Mouse (Mus musculus) liver, embryonic 14.5 days (tissue): ENCODE measurements around the gene Grb14. TPM values are rescaled to one million over a fixed set of nuclear protein-coding genes. Genes with fewer than 3 reads are reported as not detected.

Source experiments
- ATAC-seq: fragments of 200-750 bp; cut with Nextera tagmentation; 2 replicates; pipeline ENCODE4 v1.8.0; 2017; ENCODE audit warnings: moderate number of reproducible peaks, mild to moderate bottlenecking, moderate library complexity; ENCODE audit not compliant: insufficient read depth
- DNase-seq, 3 experiments: peaks; one replicate each; pipeline ENCODE4 v3.0.0-alpha.2; 2012 to 2013; ENCODE audit warnings: low read depth in 3 of 3, low spot score in 3 of 3
- H3K27ac ChIP-seq: fragments of 300-500 bp; sonication (generic); 2 replicates; pipeline ENCODE4 v1.5.1; 2014; ENCODE audit warnings: moderate library complexity, mild to moderate bottlenecking, control low read depth, inconsistent platforms
- H3K27me3 ChIP-seq: fragments of 300-500 bp; sonication (generic); 2 replicates; pipeline ENCODE4 v1.6.1; 2014; ENCODE audit warnings: mild to moderate bottlenecking, low read length, moderate library complexity; ENCODE audit not compliant: control insufficient read depth, insufficient read depth
- H3K36me3 ChIP-seq: fragments of 300-500 bp; sonication (generic); replicated peaks from 2 replicates; pipeline ENCODE4 v1.6.1; 2014; ENCODE audit warnings: low read depth; ENCODE audit not compliant: control insufficient read depth, insufficient read depth
- H3K4me1 ChIP-seq, 2 experiments: fragments of 200-500 bp in 1 of 2; fragments of 300-500 bp in 1 of 2; sonication (generic) in 1 of 2; replicated peaks; 2 replicates each; pipeline ENCODE4 v1.6.1; 2012 to 2014; ENCODE audit warnings: antibody characterized with exemption in 1 of 2, inconsistent platforms in 1 of 2, low read length in 1 of 2; ENCODE audit not compliant: control insufficient read depth in 2 of 2, insufficient read depth in 2 of 2
- H3K4me2 ChIP-seq: fragments of 300-500 bp; sonication (generic); 2 replicates; pipeline ENCODE4 v1.6.1; 2014; ENCODE audit warnings: low read depth, mild to moderate bottlenecking, control low read depth, moderate library complexity
- H3K4me3 ChIP-seq, 2 experiments: fragments of 200-500 bp in 1 of 2; fragments of 300-500 bp in 1 of 2; sonication (generic) in 1 of 2; 2 replicates each; pipeline ENCODE4 v1.5.1; 2012 to 2014; ENCODE audit warnings: low read depth in 2 of 2, low read length in 2 of 2, mild to moderate bottlenecking in 2 of 2, control low read depth in 1 of 2, inconsistent platforms in 1 of 2, moderate library complexity in 1 of 2; ENCODE audit not compliant: insufficient read depth in 1 of 2
- H3K9ac ChIP-seq: fragments of 300-500 bp; sonication (generic); replicated peaks from 2 replicates; pipeline ENCODE4 v1.6.1; 2014; ENCODE audit warnings: mild to moderate bottlenecking, control low read depth, moderate library complexity
- H3K9me3 ChIP-seq: fragments of 300-500 bp; sonication (generic); 2 replicates; pipeline ENCODE4 v1.6.1; 2016; ENCODE audit warnings: low read length, mixed read lengths; ENCODE audit not compliant: control insufficient read depth
- CTCF ChIP-seq: IDR thresholded peaks from 2 replicates; pipeline ENCODE4 v1.5.1; 2016; ENCODE audit warnings: antibody characterized with exemption, low read depth, control low read depth
- EP300 ChIP-seq: IDR thresholded peaks from 2 replicates; pipeline ENCODE4 v1.6.1; 2016; ENCODE audit warnings: antibody characterized with exemption, low read depth
- WGBS: fragments of 180-500 bp; shearing (Covaris S2); extraction: QIAGEN DNeasy Blood & Tissue Kit; methylation state at CpG from one replicate; pipeline ENCODE4 v1.1.7; 2014; ENCODE audit not compliant: insufficient replicate concordance; 5-methylcytosine and 5-hydroxymethylcytosine counted together
- polyA plus RNA-seq, 2 experiments: library from polyadenylated mRNA; depleted of rRNA in 1 of 2; stranded (reverse) in 1 of 2; unstranded in 1 of 2; fragments of >200 nt; fragmentation: Nextera tagmentation in 1 of 2; extraction: Ambion mirVana in 1 of 2; gene quantifications; 2 replicates each; pipeline versions ENCODE4 v1.2.1 to v1.2.3; 2012 to 2014

Gene Grb14
- polyA plus RNA-seq, 2 experiments, result 2.4 to 6.7 TPM

DNA sequence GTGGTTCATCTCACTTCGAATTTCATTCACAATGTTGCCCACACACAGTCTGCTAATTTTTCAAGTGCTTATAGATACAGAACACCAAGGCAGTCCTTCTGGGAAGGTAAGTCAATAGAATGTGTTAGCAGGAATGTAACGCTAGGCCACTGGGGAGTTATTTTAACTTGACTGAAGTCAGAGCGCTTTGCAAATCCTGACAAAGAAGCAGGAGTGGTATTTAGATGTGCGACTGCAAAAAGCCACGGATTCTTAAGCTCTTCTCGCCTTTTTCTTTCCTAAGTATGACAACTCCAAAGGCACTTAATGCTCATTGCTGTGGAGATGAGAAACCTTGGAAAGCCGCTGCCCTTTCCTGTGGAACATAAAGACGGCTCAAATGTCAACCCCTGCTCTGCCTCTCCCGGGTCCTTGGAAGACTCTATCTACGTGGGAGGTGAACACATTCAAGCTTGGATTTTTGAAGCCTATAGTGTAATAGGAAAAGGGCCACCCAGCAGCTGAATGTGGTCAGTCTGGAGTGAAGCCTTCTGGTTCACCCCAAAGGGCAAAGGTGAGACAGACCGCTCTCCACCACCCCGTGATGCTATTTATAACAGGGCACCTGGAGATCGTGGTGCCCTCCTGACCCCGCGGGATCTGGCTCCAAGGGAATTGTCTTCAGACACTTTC lies 3.0 kb downstream of the Grb14 start:
- TF ChIP-seq EP300 (no peak), CTCF (no peak)
- Histone ChIP-seq H3K9ac (no peak overlapping the region), H3K27me3 (peaks cover 8% of the 10 kb centered on the region; the same call in 1 of the 2 replicates), H3K9me3 (no peaks in the 10 kb centered on the region), H3K4me2 (peak overlapping the region; percentile 58), H3K4me1 (no peaks in the 10 kb centered on the region), H3K36me3 (no peaks in the 10 kb centered on the region), H3K4me3 (peak overlapping the region; percentile 58 to 59), H3K27ac (no peak overlapping the region)
- WGBS, result 13% methylated on average over 15 of the region's 15 CpGs
- ATAC-seq (peak; percentile 28; the same call in 1 of the 2 replicates), DNase-seq (peak in 1 of 3 experiments; percentile 4)

DNA sequence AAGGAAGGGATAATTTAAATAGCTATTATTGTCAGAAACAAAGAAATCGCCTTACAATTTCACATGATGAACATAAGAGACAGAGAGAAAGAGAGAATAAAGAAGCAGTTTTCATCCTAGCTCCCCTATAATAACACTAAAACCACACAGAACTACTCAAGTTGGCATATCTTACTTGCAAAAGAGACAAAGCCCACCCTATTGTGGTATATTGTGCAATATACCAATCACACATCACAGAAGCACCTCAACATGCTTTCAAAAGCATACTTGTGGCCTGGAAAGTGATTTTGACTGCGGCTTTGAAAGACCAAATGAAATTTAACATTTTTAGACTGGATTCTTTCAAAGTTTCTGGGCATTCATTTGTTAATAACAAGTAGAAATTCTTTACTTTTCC lies 7.4 kb downstream of the Grb14 start:
- H3K9me3 ChIP-seq, result no peaks in the 10 kb centered on the region
- peaks cover 6% of the 10 kb centered on the region; the same call in 1 of the 2 replicates for H3K27me3 ChIP-seq
- H3K4me3 ChIP-seq, result no peak overlapping the region
- H3K36me3 ChIP-seq, result no peaks in the 10 kb centered on the region
- 70% methylated on average over 2 of the region's 2 CpGs for WGBS
- H3K4me2 ChIP-seq, result no peak overlapping the region
- ATAC-seq (no peak), DNase-seq (no peak)
- TF ChIP-seq CTCF (no peak), EP300 (no peak)
- H3K9ac ChIP-seq, result no peak overlapping the region
- no peak overlapping the region for H3K27ac ChIP-seq
- no peaks in the 10 kb centered on the region for H3K4me1 ChIP-seq

DNA sequence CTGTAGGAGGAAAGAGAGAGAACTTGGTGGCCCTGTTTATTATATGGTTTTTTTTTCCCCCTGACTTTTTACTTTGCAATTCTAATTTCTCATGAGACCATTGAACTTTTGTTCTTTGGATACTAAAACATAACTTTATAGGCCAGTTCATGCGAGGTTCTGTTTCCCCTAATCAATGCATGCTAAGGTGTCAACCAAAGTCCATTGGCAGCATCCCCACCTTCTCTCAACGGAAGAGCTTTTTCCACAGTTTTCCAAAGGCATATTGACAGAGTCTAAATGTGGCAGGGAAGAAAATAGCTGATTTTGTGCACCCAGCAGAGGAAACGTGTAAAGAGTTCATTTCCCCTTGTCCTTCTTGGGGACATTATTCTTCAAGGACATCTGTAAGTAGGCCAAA lies 10.2 kb downstream of the Grb14 start:
- no peak overlapping the region for H3K27ac ChIP-seq
- H3K27me3 ChIP-seq, result no peaks in the 10 kb centered on the region
- ATAC-seq (no peak), DNase-seq (no peak)
- H3K9me3 ChIP-seq, result no peaks in the 10 kb centered on the region
- H3K4me1 ChIP-seq, result no peaks in the 10 kb centered on the region
- H3K4me2 ChIP-seq, result no peak overlapping the region
- WGBS, result 42% methylated on average over 3 of the region's 3 CpGs
- no peak for TF ChIP-seq CTCF
- TF ChIP-seq EP300, result no peak
- H3K4me3 ChIP-seq, result no peak overlapping the region
- H3K36me3 ChIP-seq, result no peaks in the 10 kb centered on the region
- H3K9ac ChIP-seq, result no peak overlapping the region

DNA sequence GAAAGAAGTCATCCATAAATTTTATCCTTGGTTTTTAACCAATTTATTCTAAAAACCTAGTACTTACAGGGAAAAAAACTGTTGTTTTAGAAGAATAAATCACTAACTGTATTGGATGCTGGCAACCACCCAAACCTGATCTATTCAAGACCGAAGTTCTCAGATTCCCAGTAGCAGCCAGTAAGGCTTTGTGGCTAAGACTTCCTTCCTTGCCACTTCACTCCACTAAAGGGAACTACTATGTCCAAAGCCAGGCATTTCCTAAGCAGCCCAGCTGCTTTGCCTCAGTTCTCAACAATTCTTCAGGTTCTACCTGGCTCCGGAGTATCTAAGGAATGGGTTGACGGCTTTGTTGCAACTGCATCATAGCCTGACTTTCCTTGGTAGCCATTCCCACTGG lies 14.7 kb downstream of the Grb14 start:
- Histone ChIP-seq H3K4me3 (no peak overlapping the region), H3K9ac (no peak overlapping the region), H3K4me1 (no peaks in the 10 kb centered on the region), H3K27me3 (no peaks in the 10 kb centered on the region), H3K4me2 (no peak overlapping the region), H3K9me3 (no peaks in the 10 kb centered on the region), H3K36me3 (no peaks in the 10 kb centered on the region), H3K27ac (no peak overlapping the region)
- ATAC-seq (no peak), DNase-seq (no peak)
- 39% methylated on average over 3 of the region's 3 CpGs for WGBS
- no peak for TF ChIP-seq CTCF
- no peak for TF ChIP-seq EP300

DNA sequence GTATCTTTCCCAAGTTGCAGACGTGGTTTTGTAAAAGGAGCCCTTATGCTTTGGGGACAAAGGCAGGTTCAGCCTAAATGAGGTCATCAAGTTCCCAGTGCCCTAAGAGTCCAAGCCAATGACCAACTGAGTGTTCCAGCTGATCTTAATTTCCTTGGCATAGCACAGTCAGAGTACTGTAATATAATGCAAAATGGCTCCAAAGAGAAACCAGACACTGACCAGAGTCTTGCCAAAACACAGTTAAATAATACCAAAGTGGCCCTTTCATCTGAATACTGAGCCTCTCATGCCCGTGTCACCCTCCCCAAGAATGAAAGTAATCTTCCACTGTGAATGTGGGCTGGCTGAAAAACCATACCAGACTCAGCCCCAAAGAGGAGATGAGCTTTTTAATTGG lies 17.4 kb downstream of the Grb14 start:
- Histone ChIP-seq H3K4me1 (no peaks in the 10 kb centered on the region), H3K27ac (no peak overlapping the region), H3K27me3 (no peaks in the 10 kb centered on the region), H3K9me3 (no peaks in the 10 kb centered on the region), H3K36me3 (no peaks in the 10 kb centered on the region), H3K4me3 (no peak overlapping the region), H3K9ac (no peak overlapping the region), H3K4me2 (no peak overlapping the region)
- ATAC-seq (no peak), DNase-seq (no peak)
- no peak for TF ChIP-seq CTCF
- no peak for TF ChIP-seq EP300
- WGBS, result 33% methylated on average over 2 of the region's 2 CpGs
